Mouse (Mus musculus) gastrocnemius, postnatal 25 days (tissue): ENCODE measurements around the gene Gm10439. TPM values are rescaled to one million over a fixed set of nuclear protein-coding genes. Genes with fewer than 3 reads are reported as not detected.
"Not testable (repeated sequence)": the region's sequence is repeated elsewhere in the genome, so short reads cannot be mapped to it uniquely, and the experiment has no call there.

Experiments used
- DNase-seq: peaks from one replicate; pipeline ENCODE4 v3.0.0; 2022
- long read RNA-seq, 2 experiments: library from polyadenylated mRNA; stranded (forward); transcript quantifications; one replicate each; pipeline ENCODE4 v2.0.0; 2021
- total RNA-seq, 2 experiments: library from RNA; stranded (reverse); gene quantifications; 1 replicate in 1 of 2; 2 replicates in 1 of 2; pipeline ENCODE4 v1.2.3; 2021

The Gm10439 gene
- not detected for total RNA-seq
- long read RNA-seq, experiment 1: 0 reads
- long read RNA-seq, experiment 2: 0 reads

DNA sequence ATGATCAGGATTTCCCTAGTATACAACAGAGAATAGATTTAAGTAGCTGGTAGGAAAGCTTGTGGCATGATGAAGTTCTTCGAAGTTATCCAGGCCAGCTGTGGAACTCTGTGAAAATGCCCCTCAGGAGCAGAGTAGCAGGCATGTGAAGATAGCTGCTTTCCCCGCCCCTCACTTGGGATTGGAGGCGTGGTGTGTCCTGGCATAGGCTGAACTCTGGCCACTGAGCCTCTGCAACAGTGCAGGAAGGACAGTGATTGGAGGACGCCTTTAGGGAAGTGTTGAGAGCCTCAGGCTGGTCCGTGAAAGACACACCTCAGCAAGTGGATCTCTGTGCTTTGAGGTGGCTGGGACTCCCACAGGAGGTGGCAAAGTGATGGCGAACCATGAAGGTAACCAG, at the start of gene Gm10439:
TSS of gene Gm10439 (plus strand) at position 301 of the 400 bp plus-strand sequence.
- not testable (repeated sequence) for DNase-seq

Other genes starting within 250 kb of the Gm10439 start
- gene Gm15085, start 147.0 kb upstream of the Gm10439 start, total RNA-seq: not detected
- not detected for gene Gm15097, start 189.9 kb downstream of the Gm10439 start, total RNA-seq